Mouse (Mus musculus): Measurements from ENCODE around the gene Xaf1. TPM values are rescaled to one million over a fixed set of nuclear protein-coding genes. Genes with fewer than 3 reads are reported as not detected.
A peak's percentile ranks its signal among the peaks of the same experiment; 100 is the strongest.

The Xaf1 gene
- total and polyA plus RNA-seq, 3 experiments = 1.0 to 1.8 TPM; not detected in 1

- Histone ChIP-seq H3K27me3 (ENCODE audit: control insufficient read depth in 1 of 2, insufficient read depth in 2 of 2, low read length in 2 of 2) (peaks cover 3 to 8% of the 10 kb centered on the region in 2 experiments; a peak in 3 of 4 replicates), H3K79me2 (ENCODE audit: control insufficient read depth, insufficient read depth, low read length, poor library complexity) (no peaks in the 10 kb centered on the region), H3K36me3 (ENCODE audit: control insufficient read depth in 1 of 2, insufficient read depth in 2 of 2, low read length in 2 of 2) (no peaks in the 10 kb centered on the region), H3K27ac (ENCODE audit: control insufficient read depth, low read depth, low read length) (no peak overlapping the region), H3K9ac (ENCODE audit: control insufficient read depth, low read depth, low read length, poor library complexity, severe bottlenecking) (no peak overlapping the region), H3K4me1 (ENCODE audit: control insufficient read depth in 1 of 2, insufficient read depth in 2 of 2, low read length in 2 of 2) (no peaks in the 10 kb centered on the region), H3K4me3 (ENCODE audit: control insufficient read depth in 1 of 2, insufficient read depth in 1 of 2, low read depth in 2 of 2, low read length in 2 of 2) (no peak overlapping the region), H3K9me3 (replicated peaks; ENCODE audit: insufficient read depth, low read length) (no peaks in the 10 kb centered on the region)
- DNase-seq (ENCODE audit: low read depth, low spot score) = peak; percentile 2
- no peak for TF ChIP-seq MAZ (IDR thresholded peaks at IDR 0.05; ENCODE audit: low read depth, low read length)
- no peak for TF ChIP-seq TBP (IDR thresholded peaks at IDR 0.05; ENCODE audit: low read depth, low read length)
- no peak for TF ChIP-seq E2F4 (IDR thresholded peaks at IDR 0.05; ENCODE audit: borderline replicate concordance, low read depth, low read length)
- TF ChIP-seq SMC3 (IDR thresholded peaks at IDR 0.05; ENCODE audit: low read depth, low read length) = no peak
- TF ChIP-seq CTCF (IDR thresholded peaks at IDR 0.05 in 2 of 3, conservative IDR thresholded peaks at IDR 0.05 in 1 of 3; ENCODE audit: control insufficient read depth in 1 of 3, insufficient read depth in 1 of 3, low read depth in 2 of 3, low read length in 3 of 3, poor library complexity in 1 of 3, severe bottlenecking in 1 of 3) = no peak
- TF ChIP-seq BHLHE40 (IDR thresholded peaks at IDR 0.05; ENCODE audit: borderline replicate concordance, low read depth, low read length) = no peak
- TF ChIP-seq UBTF (IDR thresholded peaks at IDR 0.05; ENCODE audit: borderline replicate concordance, insufficient read depth, low read depth, low read length) = no peak
Measured at GRCm38 (mm10) chr11:72318026-72318425, 16.6 kb downstream of the Xaf1 start.

GRCm38 (mm10) chr11:72324431-72324830, 23.0 kb downstream of the Xaf1 start:
- TF ChIP-seq RAD21 (IDR thresholded peaks at IDR 0.05; ENCODE audit: low read depth, low read length) (peak; percentile 69), CTCF (IDR thresholded peaks at IDR 0.05 in 2 of 3, conservative IDR thresholded peaks at IDR 0.05 in 1 of 3; ENCODE audit: control insufficient read depth in 1 of 3, insufficient read depth in 1 of 3, low read depth in 2 of 3, low read length in 3 of 3, poor library complexity in 1 of 3, severe bottlenecking in 1 of 3) (peak in 2 of 3 experiments; percentile 67 to 72; a peak in 4 of 6 replicates), HCFC1 (IDR thresholded peaks at IDR 0.05; ENCODE audit: low read depth, low read length) (no peak), ZC3H11A (IDR thresholded peaks at IDR 0.05; ENCODE audit: low read depth, low read length) (peak; percentile 41), SMC3 (IDR thresholded peaks at IDR 0.05; ENCODE audit: low read depth, low read length) (peak; percentile 60)
- Histone ChIP-seq H3K79me2 (ENCODE audit: control insufficient read depth, insufficient read depth, low read length, poor library complexity) (no peaks in the 10 kb centered on the region), H3K27me3 (ENCODE audit: control insufficient read depth in 1 of 2, insufficient read depth in 2 of 2, low read length in 2 of 2) (peaks cover 3 to 12% of the 10 kb centered on the region in 2 experiments; a peak in 3 of 4 replicates)

GRCm38 (mm10) chr11:72325701-72326100, 24.3 kb downstream of the Xaf1 start:
- no peak overlapping the region for H3K9ac ChIP-seq (ENCODE audit: control insufficient read depth, low read depth, low read length, poor library complexity, severe bottlenecking)
- peak in 1 of 2 experiments; percentile 43; a peak in 1 of 4 replicates for TF ChIP-seq POLR2A (IDR thresholded peaks at IDR 0.05; ENCODE audit: control insufficient read depth in 1 of 2, insufficient read depth in 1 of 2, low read depth in 1 of 2, low read length in 2 of 2, poor library complexity in 1 of 2)
- 0 out of 2 replicates have a peak, but pooled peaks have one; percentile 20 for TF ChIP-seq NELFE (IDR thresholded peaks at IDR 0.05; ENCODE audit: low read depth, low read length)
- TF ChIP-seq UBTF (IDR thresholded peaks at IDR 0.05; ENCODE audit: borderline replicate concordance, insufficient read depth, low read depth, low read length) = no peak
- no peak for TF ChIP-seq GATA1 (IDR thresholded peaks at IDR 0.05; ENCODE audit: low read depth, low read length)
- TF ChIP-seq USF1 (IDR thresholded peaks at IDR 0.05; ENCODE audit: low read depth, low read length) = no peak
- no peaks in the 10 kb centered on the region for H3K36me3 ChIP-seq (ENCODE audit: control insufficient read depth in 1 of 2, insufficient read depth in 2 of 2, low read length in 2 of 2)
- H3K27ac ChIP-seq (ENCODE audit: control insufficient read depth, low read depth, low read length) = no peak overlapping the region
- no peaks in the 10 kb centered on the region; a peak in 1 of 4 replicates for H3K4me1 ChIP-seq (ENCODE audit: control insufficient read depth in 1 of 2, insufficient read depth in 2 of 2, low read length in 2 of 2)
- no peaks in the 10 kb centered on the region for H3K9me3 ChIP-seq (replicated peaks; ENCODE audit: insufficient read depth, low read length)
- DNase-seq (ENCODE audit: low read depth, low spot score) = peak; percentile 83
- peaks cover 0 to 10% of the 10 kb centered on the region in 2 experiments; a peak in 1 of 4 replicates for H3K27me3 ChIP-seq (ENCODE audit: control insufficient read depth in 1 of 2, insufficient read depth in 2 of 2, low read length in 2 of 2)
- no peak overlapping the region for H3K4me3 ChIP-seq (ENCODE audit: control insufficient read depth in 1 of 2, insufficient read depth in 1 of 2, low read depth in 2 of 2, low read length in 2 of 2)
- H3K79me2 ChIP-seq (ENCODE audit: control insufficient read depth, insufficient read depth, low read length, poor library complexity) = no peaks in the 10 kb centered on the region

More at GRCm38 (mm10) chr11:72324431-72324830, 23.0 kb downstream of the Xaf1 start:
- Histone ChIP-seq H3K4me3 (ENCODE audit: control insufficient read depth in 1 of 2, insufficient read depth in 1 of 2, low read depth in 2 of 2, low read length in 2 of 2) (no peak overlapping the region), H3K9ac (ENCODE audit: control insufficient read depth, low read depth, low read length, poor library complexity, severe bottlenecking) (no peak overlapping the region), H3K9me3 (replicated peaks; ENCODE audit: insufficient read depth, low read length) (no peaks in the 10 kb centered on the region), H3K4me1 (ENCODE audit: control insufficient read depth in 1 of 2, insufficient read depth in 2 of 2, low read length in 2 of 2) (no peaks in the 10 kb centered on the region; a peak in 1 of 4 replicates), H3K36me3 (ENCODE audit: control insufficient read depth in 1 of 2, insufficient read depth in 2 of 2, low read length in 2 of 2) (no peaks in the 10 kb centered on the region), H3K27ac (ENCODE audit: control insufficient read depth, low read depth, low read length) (no peak overlapping the region)
- peak; percentile 45 for DNase-seq (ENCODE audit: low read depth, low spot score)

All from MEL (cell line).